Mouse (Mus musculus) liver, embryonic 16.5 days (tissue): ENCODE results near the gene Ext2. TPM values are rescaled to one million over a fixed set of nuclear protein-coding genes. Genes with fewer than 3 reads are reported as not detected.
A peak's percentile ranks its signal among the peaks of the same experiment; 100 is the strongest.

ENCODE experiments used
- ATAC-seq: fragments of 200-750 bp; cut with Nextera tagmentation; 2 replicates; pipeline ENCODE4 v1.8.0; 2017; ENCODE audit warnings: low read depth, mild to moderate bottlenecking, moderate number of reproducible peaks, moderate library complexity
- H3K27ac ChIP-seq: fragments of 300-500 bp; sonication (generic); 2 replicates; pipeline ENCODE4 v1.5.1; 2014; ENCODE audit warnings: mild to moderate bottlenecking, low read length
- H3K27me3 ChIP-seq: fragments of 300-500 bp; sonication (generic); 2 replicates; pipeline ENCODE4 v1.6.1; 2014; ENCODE audit warnings: low read depth, low read length, mixed read lengths; ENCODE audit not compliant: control insufficient read depth, insufficient read depth
- H3K36me3 ChIP-seq: fragments of 300-500 bp; sonication (generic); 2 replicates; pipeline ENCODE4 v1.6.1; 2014; ENCODE audit warnings: mild to moderate bottlenecking; ENCODE audit not compliant: control insufficient read depth, insufficient read depth
- H3K4me1 ChIP-seq: fragments of 300-500 bp; sonication (generic); 2 replicates; pipeline ENCODE4 v1.6.1; 2014; ENCODE audit warnings: low read depth, low read length, mixed read lengths; ENCODE audit not compliant: control insufficient read depth
- H3K4me2 ChIP-seq: fragments of 300-500 bp; sonication (generic); 2 replicates; pipeline ENCODE4 v1.6.1; 2014; ENCODE audit warnings: low read depth, low read length, mixed read lengths
- H3K4me3 ChIP-seq: fragments of 300-500 bp; sonication (generic); 2 replicates; pipeline ENCODE4 v1.5.1; 2014; ENCODE audit warnings: low read depth, mild to moderate bottlenecking, low read length
- H3K9ac ChIP-seq: fragments of 300-500 bp; sonication (generic); 2 replicates; pipeline ENCODE4 v1.6.1; 2014; ENCODE audit warnings: low read depth, low read length
- H3K9me3 ChIP-seq: fragments of 300-500 bp; sonication (generic); replicated peaks from 2 replicates; pipeline ENCODE4 v1.6.1; 2016; ENCODE audit warnings: low read length; ENCODE audit not compliant: control insufficient read depth
- WGBS: fragments of 180-500 bp; shearing (Covaris S2); extraction: QIAGEN DNeasy Blood & Tissue Kit; methylation state at CpG from one replicate; pipeline ENCODE4 v1.1.7; 2014; ENCODE audit not compliant: insufficient replicate concordance; 5-methylcytosine and 5-hydroxymethylcytosine counted together
- polyA plus RNA-seq: library from polyadenylated mRNA; unstranded; fragments of >200 nt; fragmentation: Nextera tagmentation; extraction: Ambion mirVana; gene quantifications from 2 replicates; pipeline ENCODE4 v1.2.1, GENCODE M21; 2015

The Ext2 gene
- polyA plus RNA-seq, 1 experiment from 2014 or later = 27.0 TPM

DNA sequence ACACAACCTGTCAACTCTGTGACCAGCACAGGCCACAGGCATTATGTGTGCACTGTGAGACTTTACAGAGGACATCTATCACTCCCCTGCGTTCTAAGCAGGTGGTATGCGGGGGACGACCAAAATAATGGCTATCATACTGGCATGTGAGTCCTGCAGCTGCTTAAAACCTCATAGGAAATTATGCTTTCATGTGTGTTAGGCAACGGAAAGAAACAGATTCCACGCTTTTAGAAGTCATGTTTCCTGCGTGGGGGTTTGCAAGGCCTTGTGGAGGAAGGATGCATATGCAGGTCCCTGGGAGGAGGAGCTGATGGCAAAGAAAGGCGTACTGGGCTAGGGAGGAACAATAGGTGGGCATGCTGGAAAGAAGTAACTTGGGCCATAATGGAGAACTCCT, 63.2 kb downstream of the Ext2 start:
- H3K27ac ChIP-seq = no peak overlapping the region
- H3K36me3 ChIP-seq = no peaks in the 10 kb centered on the region
- H3K9me3 ChIP-seq = no peaks in the 10 kb centered on the region
- ATAC-seq = no peak
- no peak overlapping the region for H3K9ac ChIP-seq
- no peak overlapping the region for H3K4me3 ChIP-seq
- H3K4me1 ChIP-seq = no peaks in the 10 kb centered on the region
- WGBS = 69% methylated on average over 7 of the region's 7 CpGs
- no peaks in the 10 kb centered on the region for H3K27me3 ChIP-seq
- H3K4me2 ChIP-seq = no peak overlapping the region

GRCm38 (mm10) chr2:93758298-93758697, 64.1 kb downstream of the Ext2 start:
- H3K4me3 ChIP-seq = no peak overlapping the region
- no peaks in the 10 kb centered on the region for H3K36me3 ChIP-seq
- H3K27ac ChIP-seq = no peak overlapping the region
- H3K27me3 ChIP-seq = no peaks in the 10 kb centered on the region
- H3K9ac ChIP-seq = no peak overlapping the region
- no peak for ATAC-seq
- 73% methylated on average over 6 of the region's 6 CpGs for WGBS
- H3K4me1 ChIP-seq = no peaks in the 10 kb centered on the region
- no peaks in the 10 kb centered on the region for H3K9me3 ChIP-seq
- H3K4me2 ChIP-seq = no peak overlapping the region

DNA sequence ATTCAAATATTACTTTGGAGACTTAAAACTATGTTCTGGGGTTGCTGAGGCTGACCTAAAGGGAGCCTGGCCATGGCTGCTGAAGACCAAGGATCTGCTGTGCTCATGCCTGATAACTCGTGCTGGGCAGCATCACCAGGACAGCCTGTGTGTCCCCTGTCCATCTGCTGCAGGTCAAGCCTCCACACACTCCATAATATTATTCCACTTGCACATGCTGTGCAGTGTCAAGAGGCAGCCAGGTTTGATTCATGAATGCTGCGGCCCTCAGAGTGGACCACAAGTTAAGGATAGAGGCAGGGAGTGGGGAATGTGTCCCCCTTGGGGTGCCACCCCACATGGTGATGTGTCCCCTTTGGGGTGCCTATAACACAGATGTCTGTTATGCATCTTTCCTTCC, 68.0 kb downstream of the Ext2 start:
- WGBS = 60% methylated on average over 2 of the region's 2 CpGs
- no peaks in the 10 kb centered on the region for H3K36me3 ChIP-seq
- no peaks in the 10 kb centered on the region for H3K9me3 ChIP-seq
- H3K9ac ChIP-seq = no peak overlapping the region
- no peak overlapping the region for H3K27ac ChIP-seq
- H3K27me3 ChIP-seq = no peaks in the 10 kb centered on the region
- no peak overlapping the region for H3K4me3 ChIP-seq
- H3K4me2 ChIP-seq = no peak overlapping the region
- ATAC-seq = no peak
- H3K4me1 ChIP-seq = no peaks in the 10 kb centered on the region

GRCm38 (mm10) chr2:93753147-93753758, 69.1 kb downstream of the Ext2 start:
- H3K9ac ChIP-seq = no peak overlapping the region
- H3K4me1 ChIP-seq = no peaks in the 10 kb centered on the region
- no peaks in the 10 kb centered on the region for H3K27me3 ChIP-seq
- H3K36me3 ChIP-seq = no peaks in the 10 kb centered on the region
- ATAC-seq = no peak
- WGBS = 68% methylated on average over 6 of the region's 6 CpGs
- H3K4me2 ChIP-seq = no peak overlapping the region
- no peak overlapping the region for H3K4me3 ChIP-seq
- H3K9me3 ChIP-seq = no peaks in the 10 kb centered on the region
- H3K27ac ChIP-seq = no peak overlapping the region

- no peak overlapping the region for H3K27ac ChIP-seq
- H3K36me3 ChIP-seq = no peaks in the 10 kb centered on the region
- no peak overlapping the region for H3K9ac ChIP-seq
- H3K27me3 ChIP-seq = no peaks in the 10 kb centered on the region
- H3K9me3 ChIP-seq = no peaks in the 10 kb centered on the region
- H3K4me3 ChIP-seq = no peak overlapping the region
- 85% methylated on average over 4 of the region's 4 CpGs for WGBS
- H3K4me1 ChIP-seq = peaks cover under 1% of the 10 kb centered on the region; the same call in 1 of the 2 replicates
- no peak for ATAC-seq
- no peak overlapping the region for H3K4me2 ChIP-seq
Observed at GRCm38 (mm10) chr2:93749709-93750108, 72.7 kb downstream of the Ext2 start.

- Histone ChIP-seq H3K27ac (no peak overlapping the region), H3K9me3 (no peaks in the 10 kb centered on the region), H3K4me2 (no peak overlapping the region), H3K36me3 (no peaks in the 10 kb centered on the region), H3K4me3 (no peak overlapping the region), H3K4me1 (peaks cover 3% of the 10 kb centered on the region), H3K27me3 (no peaks in the 10 kb centered on the region), H3K9ac (no peak overlapping the region)
- no peak for ATAC-seq
- 78% methylated on average over 5 of the region's 5 CpGs for WGBS
Observed at GRCm38 (mm10) chr2:93747538-93748126, 74.7 kb downstream of the Ext2 start.

GRCm38 (mm10) chr2:93746620-93747019, 75.7 kb downstream of the Ext2 start:
- no peaks in the 10 kb centered on the region for H3K36me3 ChIP-seq
- no peak overlapping the region for H3K4me3 ChIP-seq
- no peak overlapping the region for H3K27ac ChIP-seq
- H3K9me3 ChIP-seq = no peaks in the 10 kb centered on the region
- peak; percentile 16; the same call in 1 of the 2 replicates for ATAC-seq
- H3K27me3 ChIP-seq = no peaks in the 10 kb centered on the region
- H3K9ac ChIP-seq = no peak overlapping the region
- 64% methylated on average over 4 of the region's 4 CpGs for WGBS
- peaks cover 3% of the 10 kb centered on the region for H3K4me1 ChIP-seq
- H3K4me2 ChIP-seq = no peak overlapping the region

DNA sequence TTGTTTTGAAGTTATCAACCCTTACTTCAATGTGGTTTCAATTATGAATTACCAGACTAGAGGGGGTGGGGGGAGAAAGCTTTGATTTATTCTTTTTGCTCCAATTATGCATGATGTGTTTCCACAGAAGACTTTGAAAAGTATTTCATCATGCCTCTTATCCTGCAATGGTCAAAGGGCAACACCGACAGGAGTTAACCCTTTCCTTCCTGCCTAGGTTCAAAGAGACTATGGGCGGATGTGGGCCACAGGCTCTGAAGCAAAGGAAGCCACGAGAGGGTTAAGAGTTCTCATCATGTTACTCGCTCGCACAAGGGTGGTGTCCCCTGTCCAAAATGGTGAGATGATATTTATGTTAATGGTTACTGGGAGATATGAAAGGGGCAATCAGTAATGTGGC, 76.2 kb downstream of the Ext2 start:
- no peaks in the 10 kb centered on the region for H3K9me3 ChIP-seq
- H3K27me3 ChIP-seq = no peaks in the 10 kb centered on the region
- H3K4me1 ChIP-seq = peaks cover 3% of the 10 kb centered on the region
- no peak overlapping the region for H3K4me2 ChIP-seq
- H3K36me3 ChIP-seq = no peaks in the 10 kb centered on the region
- no peak; the same call in 1 of the 2 replicates for ATAC-seq
- no peak overlapping the region for H3K9ac ChIP-seq
- no peak overlapping the region for H3K27ac ChIP-seq
- WGBS = 55% methylated on average over 5 of the region's 5 CpGs
- H3K4me3 ChIP-seq = no peak overlapping the region

GRCm38 (mm10) chr2:93745741-93746140, 76.6 kb downstream of the Ext2 start:
- Histone ChIP-seq H3K9me3 (no peaks in the 10 kb centered on the region), H3K4me2 (no peak overlapping the region), H3K36me3 (no peaks in the 10 kb centered on the region), H3K4me3 (no peak overlapping the region), H3K9ac (no peak overlapping the region), H3K27me3 (no peaks in the 10 kb centered on the region), H3K4me1 (peaks cover 3% of the 10 kb centered on the region), H3K27ac (no peak overlapping the region)
- ATAC-seq = no peak
- whole genome bisulfite sequencing = 60% methylated on average over 9 of the region's 9 CpGs
